Mouse (Mus musculus): ENCODE measurements at regions not wholly inside any gene's neighbourhood (a gene's known extent, or its start where the extent isn't known, plus 50 kb on each side); places are given as distances from the start of the nearest gene placed in this dataset.
A peak's percentile ranks its signal among the peaks of the same experiment; 100 is the strongest.

DNA sequence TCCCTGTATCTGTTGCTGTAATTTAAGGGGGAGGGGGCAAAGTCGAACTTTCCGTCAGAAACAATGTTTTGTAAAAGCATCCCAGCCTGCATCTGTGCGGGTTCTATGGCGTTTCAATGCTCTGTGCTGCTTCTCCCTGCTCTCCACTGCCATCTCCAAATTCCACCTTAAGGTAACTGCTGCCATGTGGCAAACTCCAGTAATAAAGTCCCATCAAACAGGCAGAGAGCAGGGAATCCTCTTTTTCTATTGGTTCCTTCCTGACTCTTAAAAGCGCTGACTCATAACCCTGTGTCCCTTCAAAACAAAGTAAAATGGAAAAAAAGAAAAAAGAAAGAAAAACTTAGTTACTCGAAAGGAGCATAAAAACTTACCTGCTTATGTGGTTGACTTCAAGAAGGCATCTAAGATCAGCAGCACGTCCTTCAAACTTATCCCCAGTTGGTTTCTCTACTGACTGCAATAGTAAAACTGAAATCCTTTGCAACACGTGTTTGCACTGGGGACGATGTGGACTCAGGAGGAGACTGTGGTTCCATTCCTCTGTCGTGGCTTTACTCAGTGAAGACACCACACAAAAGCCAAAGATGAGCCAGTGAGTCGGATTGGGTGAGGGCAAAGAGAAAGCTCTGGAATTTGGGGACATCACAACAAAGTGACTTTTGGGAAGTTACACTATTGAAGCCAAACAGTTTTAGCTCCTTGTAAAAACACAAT lies 69.9 kb upstream of the Mad2l1 start:
- Histone ChIP-seq H3K36me3 (ENCODE audit: control insufficient read depth, insufficient read depth, low read length) (no peaks in the 10 kb centered on the region), H3K9me3 (ENCODE audit: control insufficient read depth, low read length) (no peaks in the 10 kb centered on the region), H3K27me3 (ENCODE audit: control insufficient read depth, insufficient read depth, low read length) (no peaks in the 10 kb centered on the region), H3K4me3 (ENCODE audit: low read length) (no peak overlapping the region), H3K9ac (ENCODE audit: low read depth, low read length) (no peak overlapping the region), H3K4me2 (replicated peaks; ENCODE audit: low read depth, low read length) (no peak overlapping the region), H3K27ac (ENCODE audit: low read depth, low read length) (no peak overlapping the region), H3K4me1 (ENCODE audit: control insufficient read depth, insufficient read depth, low read length) (no peaks in the 10 kb centered on the region)
- WGBS = 73% methylated on average over 11 of the region's 11 CpGs
- ATAC-seq (ENCODE audit: low FRiP score, low TSS enrichment) = no peak

DNA sequence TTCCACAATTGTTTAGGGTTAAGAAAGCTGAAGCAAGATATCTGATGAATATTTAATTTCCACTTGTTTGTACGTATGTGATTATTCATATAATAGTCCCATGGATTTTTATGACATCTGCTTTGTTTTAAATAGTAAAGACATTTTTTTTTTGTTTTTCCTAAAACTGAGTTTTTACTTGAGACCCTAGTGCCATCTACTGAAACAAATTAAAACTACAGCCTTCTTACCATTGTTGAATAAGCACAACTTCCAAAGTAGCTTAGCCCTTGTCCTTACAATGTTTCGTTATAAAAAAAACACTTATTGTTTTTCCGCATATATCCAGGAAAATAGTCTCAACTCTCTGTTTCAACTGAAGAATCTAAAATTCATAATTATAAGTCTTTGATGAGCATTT lies 68.4 kb upstream of the Mad2l1 start:
- Histone ChIP-seq H3K4me1 (ENCODE audit: control insufficient read depth, insufficient read depth, low read length) (no peaks in the 10 kb centered on the region), H3K9ac (ENCODE audit: low read depth, low read length) (no peak overlapping the region), H3K4me3 (ENCODE audit: low read length) (no peak overlapping the region), H3K9me3 (ENCODE audit: control insufficient read depth, low read length) (no peaks in the 10 kb centered on the region), H3K27ac (ENCODE audit: low read depth, low read length) (no peak overlapping the region), H3K4me2 (replicated peaks; ENCODE audit: low read depth, low read length) (no peak overlapping the region), H3K36me3 (ENCODE audit: control insufficient read depth, insufficient read depth, low read length) (no peaks in the 10 kb centered on the region), H3K27me3 (ENCODE audit: control insufficient read depth, insufficient read depth, low read length) (no peaks in the 10 kb centered on the region)
- 32% methylated on average over 3 of the region's 3 CpGs for WGBS
- ATAC-seq (ENCODE audit: low FRiP score, low TSS enrichment) = no peak

DNA sequence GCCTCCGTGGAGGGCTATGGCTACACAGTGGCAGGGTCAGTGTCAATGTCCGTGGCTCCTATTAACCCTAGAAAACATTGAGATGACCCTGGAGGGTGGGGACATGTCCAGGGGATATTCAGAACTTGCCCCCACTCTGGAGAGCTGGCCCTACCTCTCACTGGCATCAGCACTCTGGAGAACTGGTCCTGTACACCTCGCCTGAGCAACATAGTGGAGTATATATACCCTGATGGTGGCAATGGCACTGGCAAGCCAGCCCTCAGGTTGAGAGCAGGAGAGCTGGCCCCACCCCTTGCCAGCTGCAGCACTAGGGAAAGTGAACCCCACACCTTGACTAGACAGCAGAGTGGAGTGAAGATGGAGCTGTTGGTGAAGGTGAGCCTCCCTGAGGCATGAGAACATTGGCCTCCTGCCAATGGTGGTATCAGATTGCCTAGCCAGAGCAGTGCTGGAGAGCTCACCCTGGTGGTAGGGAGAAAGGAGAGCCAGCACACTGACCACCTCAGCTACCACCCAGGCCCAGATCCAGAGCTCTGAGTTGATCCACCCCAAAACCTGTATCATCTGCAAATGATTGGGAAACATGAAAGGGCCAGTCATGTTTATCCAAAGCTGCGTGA lies 64.5 kb upstream of the Mad2l1 start:
- Histone ChIP-seq H3K27ac (ENCODE audit: low read depth, low read length) (no peak overlapping the region), H3K4me1 (ENCODE audit: control insufficient read depth, insufficient read depth, low read length) (no peaks in the 10 kb centered on the region), H3K9ac (ENCODE audit: low read depth, low read length) (no peak overlapping the region), H3K27me3 (ENCODE audit: control insufficient read depth, insufficient read depth, low read length) (no peaks in the 10 kb centered on the region), H3K9me3 (ENCODE audit: control insufficient read depth, low read length) (no peaks in the 10 kb centered on the region), H3K36me3 (ENCODE audit: control insufficient read depth, insufficient read depth, low read length) (no peaks in the 10 kb centered on the region), H3K4me2 (replicated peaks; ENCODE audit: low read depth, low read length) (no peak overlapping the region), H3K4me3 (ENCODE audit: low read length) (no peak overlapping the region)
- WGBS = 87% methylated on average over 4 of the region's 4 CpGs
- ATAC-seq (ENCODE audit: low FRiP score, low TSS enrichment) = no peak

DNA sequence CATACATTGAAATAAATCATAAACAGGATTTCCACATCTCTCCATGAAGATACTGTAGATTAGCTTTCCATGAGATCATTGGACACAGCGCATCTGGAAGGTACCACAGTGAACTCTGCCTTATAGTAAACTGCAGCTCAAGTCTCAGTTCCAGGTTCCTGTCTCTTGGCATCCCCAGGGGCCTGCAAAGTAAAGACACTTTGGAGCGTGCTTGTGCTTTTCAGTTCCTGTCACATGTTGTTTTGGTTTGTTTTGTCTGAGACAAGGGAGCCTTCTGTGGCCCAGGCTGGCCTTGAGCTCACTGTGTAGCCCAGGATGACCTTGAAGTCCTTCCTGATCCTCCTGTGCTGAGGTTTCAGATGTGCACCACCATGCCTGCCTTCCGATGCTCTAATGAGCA lies 63.4 kb upstream of the Mad2l1 start:
- H3K4me1 ChIP-seq (ENCODE audit: control insufficient read depth, insufficient read depth, low read length) = no peaks in the 10 kb centered on the region
- no peaks in the 10 kb centered on the region for H3K27me3 ChIP-seq (ENCODE audit: control insufficient read depth, insufficient read depth, low read length)
- no peak overlapping the region for H3K27ac ChIP-seq (ENCODE audit: low read depth, low read length)
- no peak overlapping the region for H3K4me3 ChIP-seq (ENCODE audit: low read length)
- H3K4me2 ChIP-seq (replicated peaks; ENCODE audit: low read depth, low read length) = no peak overlapping the region
- no peaks in the 10 kb centered on the region for H3K36me3 ChIP-seq (ENCODE audit: control insufficient read depth, insufficient read depth, low read length)
- no peak for ATAC-seq (ENCODE audit: low FRiP score, low TSS enrichment)
- no peak overlapping the region for H3K9ac ChIP-seq (ENCODE audit: low read depth, low read length)
- 73% methylated on average over 3 of the region's 3 CpGs for WGBS
- H3K9me3 ChIP-seq (ENCODE audit: control insufficient read depth, low read length) = no peaks in the 10 kb centered on the region

DNA sequence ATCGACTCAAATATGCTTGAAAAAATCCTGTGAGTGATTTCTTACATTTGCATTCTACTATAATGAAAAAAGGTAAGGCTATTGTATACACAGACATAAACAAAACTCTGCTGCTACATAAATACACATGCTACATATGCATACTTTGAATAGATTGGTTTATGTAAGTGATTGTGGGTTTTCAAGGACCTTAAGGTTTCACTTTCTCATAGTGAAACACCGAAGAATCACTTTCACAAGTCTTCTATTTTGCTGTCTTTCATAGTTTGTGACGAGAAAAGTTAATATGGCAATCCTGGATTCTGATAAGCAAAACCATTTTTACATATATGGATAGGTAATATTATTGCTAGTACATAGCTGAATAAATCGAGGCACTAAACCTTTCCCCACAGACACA lies 62.5 kb upstream of the Mad2l1 start:
- no peak overlapping the region for H3K9ac ChIP-seq (ENCODE audit: low read depth, low read length)
- no peaks in the 10 kb centered on the region for H3K27me3 ChIP-seq (ENCODE audit: control insufficient read depth, insufficient read depth, low read length)
- no peak for ATAC-seq (ENCODE audit: low FRiP score, low TSS enrichment)
- H3K27ac ChIP-seq (ENCODE audit: low read depth, low read length) = no peak overlapping the region
- 80% methylated on average over 4 of the region's 4 CpGs for WGBS
- H3K4me2 ChIP-seq (replicated peaks; ENCODE audit: low read depth, low read length) = no peak overlapping the region
- H3K9me3 ChIP-seq (ENCODE audit: control insufficient read depth, low read length) = no peaks in the 10 kb centered on the region
- H3K4me3 ChIP-seq (ENCODE audit: low read length) = no peak overlapping the region
- H3K4me1 ChIP-seq (ENCODE audit: control insufficient read depth, insufficient read depth, low read length) = no peaks in the 10 kb centered on the region
- H3K36me3 ChIP-seq (ENCODE audit: control insufficient read depth, insufficient read depth, low read length) = no peaks in the 10 kb centered on the region

DNA sequence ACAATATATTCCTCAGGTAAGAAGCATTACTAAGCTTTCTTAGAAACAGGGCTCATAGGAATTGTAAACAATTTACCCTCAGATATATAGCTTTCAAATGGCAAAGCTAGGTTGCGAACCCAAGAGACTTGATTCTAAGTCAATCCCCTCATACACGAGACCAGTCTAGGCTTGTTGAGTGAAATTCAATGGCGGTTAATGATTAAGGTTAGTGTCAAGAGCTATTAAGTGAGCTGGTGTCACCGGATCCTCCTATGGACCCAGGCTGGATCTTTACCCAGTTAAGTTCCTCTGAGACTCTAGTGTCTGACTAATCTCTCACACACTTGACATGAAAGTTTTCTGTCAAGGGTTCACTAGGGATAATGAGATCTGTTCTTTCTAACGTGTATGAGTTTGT lies 57.6 kb upstream of the Mad2l1 start:
- no peak overlapping the region for H3K4me2 ChIP-seq (replicated peaks; ENCODE audit: low read depth, low read length)
- no peak overlapping the region for H3K4me3 ChIP-seq (ENCODE audit: low read length)
- no peak overlapping the region for H3K9ac ChIP-seq (ENCODE audit: low read depth, low read length)
- no peaks in the 10 kb centered on the region for H3K27me3 ChIP-seq (ENCODE audit: control insufficient read depth, insufficient read depth, low read length)
- no peaks in the 10 kb centered on the region for H3K36me3 ChIP-seq (ENCODE audit: control insufficient read depth, insufficient read depth, low read length)
- peaks cover 4% of the 10 kb centered on the region; the same call in 1 of the 2 replicates for H3K4me1 ChIP-seq (ENCODE audit: control insufficient read depth, insufficient read depth, low read length)
- ATAC-seq (ENCODE audit: low FRiP score, low TSS enrichment) = no peak
- H3K27ac ChIP-seq (ENCODE audit: low read depth, low read length) = no peak overlapping the region
- 37% methylated on average over 5 of the region's 5 CpGs for WGBS
- no peaks in the 10 kb centered on the region for H3K9me3 ChIP-seq (ENCODE audit: control insufficient read depth, low read length)

DNA sequence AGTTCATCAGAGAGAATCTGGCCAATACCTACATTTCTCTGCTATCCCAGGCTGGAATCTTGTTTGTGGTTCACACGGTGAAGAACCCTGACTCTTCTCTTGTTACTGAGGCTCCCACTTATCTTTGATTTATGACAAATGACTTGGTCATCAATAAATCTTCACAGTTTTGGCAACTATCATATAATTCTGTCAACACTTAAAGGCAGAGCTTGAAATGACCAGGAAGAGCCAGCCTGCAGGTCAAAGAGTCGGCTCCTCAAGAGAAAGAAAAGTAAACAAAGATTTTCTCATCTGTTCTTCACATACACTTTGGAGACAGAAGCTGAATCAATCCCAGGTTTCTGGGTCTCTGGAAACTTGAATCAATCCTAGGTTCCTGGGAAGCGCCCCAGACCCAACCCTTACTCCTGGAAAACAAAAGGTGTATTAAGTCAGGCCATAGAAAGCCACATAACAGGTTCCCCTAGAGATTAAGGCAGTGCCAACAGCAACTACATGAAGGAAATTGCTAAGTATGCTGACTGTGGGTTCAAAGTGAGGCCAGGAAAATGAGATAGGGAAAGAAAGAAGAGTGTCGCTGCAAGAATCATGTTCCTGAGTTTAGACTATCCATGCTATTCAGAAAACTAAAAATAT lies 56.7 kb upstream of the Mad2l1 start:
- 27% methylated on average over 4 of the region's 4 CpGs for WGBS
- Histone ChIP-seq H3K27ac (ENCODE audit: low read depth, low read length) (no peak overlapping the region), H3K4me1 (ENCODE audit: control insufficient read depth, insufficient read depth, low read length) (peaks cover 4% of the 10 kb centered on the region; the same call in 1 of the 2 replicates)

DNA sequence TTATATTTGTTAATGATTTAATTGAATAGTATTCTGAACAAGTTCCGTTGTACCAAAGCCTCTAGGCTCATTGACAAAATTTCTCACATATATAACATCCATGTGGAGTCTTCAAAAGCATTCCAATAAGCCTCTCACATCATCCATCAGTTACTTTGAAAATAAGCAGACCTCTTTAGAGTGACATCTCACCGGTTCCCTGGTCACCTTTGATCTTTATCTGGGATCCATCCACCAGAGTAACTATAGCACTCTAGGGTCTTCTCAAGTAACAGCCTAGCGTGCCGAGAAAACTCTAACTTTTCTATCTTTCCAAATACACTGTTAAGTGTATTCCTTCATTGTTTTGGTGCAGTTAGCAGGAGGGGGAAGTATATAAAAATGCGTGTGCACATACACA lies 55.6 kb upstream of the Mad2l1 start:
- H3K27ac ChIP-seq (ENCODE audit: low read depth, low read length) = no peak overlapping the region
- H3K27me3 ChIP-seq (ENCODE audit: control insufficient read depth, insufficient read depth, low read length) = no peaks in the 10 kb centered on the region
- no peaks in the 10 kb centered on the region for H3K9me3 ChIP-seq (ENCODE audit: control insufficient read depth, low read length)
- no peak overlapping the region for H3K9ac ChIP-seq (ENCODE audit: low read depth, low read length)
- no peak for ATAC-seq (ENCODE audit: low FRiP score, low TSS enrichment)
- H3K36me3 ChIP-seq (ENCODE audit: control insufficient read depth, insufficient read depth, low read length) = no peaks in the 10 kb centered on the region
- peaks cover 4% of the 10 kb centered on the region; the same call in 1 of the 2 replicates for H3K4me1 ChIP-seq (ENCODE audit: control insufficient read depth, insufficient read depth, low read length)
- no peak overlapping the region for H3K4me3 ChIP-seq (ENCODE audit: low read length)
- no peak overlapping the region for H3K4me2 ChIP-seq (replicated peaks; ENCODE audit: low read depth, low read length)
- WGBS = 51% methylated on average over 5 of the region's 5 CpGs

More for the DNA sequence above, 56.7 kb upstream of the Mad2l1 start:
- ATAC-seq (ENCODE audit: low FRiP score, low TSS enrichment) = peak; percentile 55; the same call in 1 of the 2 replicates
- Histone ChIP-seq H3K36me3 (ENCODE audit: control insufficient read depth, insufficient read depth, low read length) (no peaks in the 10 kb centered on the region), H3K4me3 (ENCODE audit: low read length) (no peak overlapping the region), H3K9ac (ENCODE audit: low read depth, low read length) (no peak overlapping the region), H3K27me3 (ENCODE audit: control insufficient read depth, insufficient read depth, low read length) (no peaks in the 10 kb centered on the region), H3K4me2 (replicated peaks; ENCODE audit: low read depth, low read length) (no peak overlapping the region), H3K9me3 (ENCODE audit: control insufficient read depth, low read length) (no peaks in the 10 kb centered on the region)

DNA sequence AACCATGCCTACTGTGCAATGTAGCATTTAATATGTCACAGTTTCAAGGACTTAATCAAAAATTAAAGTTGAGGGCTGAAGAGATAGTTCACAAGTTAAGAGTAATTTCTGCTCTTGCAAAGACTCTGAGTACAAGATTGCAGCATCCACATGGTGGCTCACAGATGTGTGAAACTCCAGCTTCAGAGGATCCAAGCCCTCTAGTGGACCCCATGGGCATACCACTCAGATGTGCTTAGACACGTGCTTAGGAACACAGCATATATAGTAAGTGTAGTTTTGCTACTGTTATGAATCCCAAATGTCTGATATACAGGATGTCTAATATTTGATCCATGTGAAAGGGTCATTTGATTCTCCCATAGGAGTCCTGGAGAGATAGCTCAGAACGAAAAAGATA lies 55.0 kb upstream of the Mad2l1 start:
- ATAC-seq (ENCODE audit: low FRiP score, low TSS enrichment) = 0 out of 2 replicates have a peak, but pooled peaks have one; percentile 43
- no peak overlapping the region for H3K9ac ChIP-seq (ENCODE audit: low read depth, low read length)
- H3K27ac ChIP-seq (ENCODE audit: low read depth, low read length) = no peak overlapping the region
- no peaks in the 10 kb centered on the region for H3K27me3 ChIP-seq (ENCODE audit: control insufficient read depth, insufficient read depth, low read length)
- H3K4me3 ChIP-seq (ENCODE audit: low read length) = no peak overlapping the region
- 73% methylated on average over 2 of the region's 2 CpGs for WGBS
- H3K36me3 ChIP-seq (ENCODE audit: control insufficient read depth, insufficient read depth, low read length) = no peaks in the 10 kb centered on the region
- H3K9me3 ChIP-seq (ENCODE audit: control insufficient read depth, low read length) = no peaks in the 10 kb centered on the region
- H3K4me2 ChIP-seq (replicated peaks; ENCODE audit: low read depth, low read length) = no peak overlapping the region
- H3K4me1 ChIP-seq (ENCODE audit: control insufficient read depth, insufficient read depth, low read length) = peaks cover 4% of the 10 kb centered on the region; the same call in 1 of the 2 replicates
